Mouse (Mus musculus): Measurements from ENCODE around the gene Fxr1. TPM values are rescaled to one million over a fixed set of nuclear protein-coding genes. Genes with fewer than 3 reads are reported as not detected.

Fxr1 gene
- polyA plus RNA-seq, 1 experiment from 2014 or later, result 69.3 TPM

DNA sequence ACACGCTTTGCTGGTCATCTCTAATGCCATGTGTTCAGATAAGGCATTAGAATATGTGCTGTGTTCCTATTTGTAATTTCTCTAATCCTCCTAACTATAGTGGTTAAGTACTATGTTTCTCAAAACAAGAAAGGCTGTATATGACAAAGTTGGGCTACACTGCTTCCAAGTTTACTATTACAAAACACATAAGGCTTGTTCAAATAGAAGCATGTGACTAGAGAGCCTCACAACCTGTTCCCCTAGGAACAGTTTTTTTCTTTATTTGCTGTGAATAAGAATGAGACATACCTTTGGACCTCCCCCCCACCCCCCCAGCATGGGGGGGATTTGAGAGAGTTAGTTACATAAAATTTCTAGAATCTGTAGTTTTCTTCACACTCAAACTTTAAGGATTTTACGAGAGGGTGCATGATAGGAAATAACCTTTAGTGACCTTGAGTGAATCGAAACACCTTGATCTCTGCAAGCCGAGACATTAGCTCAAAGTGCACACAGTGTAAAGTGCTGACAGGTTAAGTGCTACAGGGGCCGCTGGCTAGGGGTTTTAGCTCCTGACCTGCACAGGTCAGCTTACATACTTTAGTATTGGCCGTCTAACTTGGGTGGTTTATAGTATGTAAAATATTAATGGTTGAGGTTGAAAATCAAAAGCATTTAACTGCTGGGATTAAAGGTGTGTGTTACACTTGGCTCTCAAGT is 56.5 kb downstream of the Fxr1 start:
- Histone ChIP-seq H3K4me2 (ENCODE audit: low read depth, low read length, severe bottlenecking) (no peak overlapping the region), H3K27ac (ENCODE audit: low read depth, low read length) (no peak overlapping the region), H3K4me1 (replicated peaks; ENCODE audit: control insufficient read depth, insufficient read depth, low read length) (0 out of 2 replicates have a peak, but pooled peaks cover 2% of the 10 kb centered on the region), H3K9ac (ENCODE audit: low read length) (no peak overlapping the region), H3K9me3 (ENCODE audit: control insufficient read depth, low read length) (no peaks in the 10 kb centered on the region), H3K27me3 (ENCODE audit: control insufficient read depth, insufficient read depth, low read length) (no peaks in the 10 kb centered on the region), H3K4me3 (ENCODE audit: low read depth, low read length) (no peak overlapping the region), H3K36me3 (ENCODE audit: control insufficient read depth, insufficient read depth, low read length) (no peaks in the 10 kb centered on the region; the same call in 1 of the 2 replicates)
- 85% methylated on average over 6 of the region's 6 CpGs for WGBS
- ATAC-seq (replicated peaks; ENCODE audit: low FRiP score) (no peak), DNase-seq (ENCODE audit: low spot score) (no peak)

GRCm38 (mm10) chr3:34080900-34081662 is 61.3 kb downstream of the Fxr1 start, which contains the start of gene Dnajc19:
Gene Dnajc19, minus strand, starts transcription at chr3:34081321.
- Histone ChIP-seq H3K36me3 (ENCODE audit: control insufficient read depth, insufficient read depth, low read length) (no peaks in the 10 kb centered on the region), H3K9me3 (ENCODE audit: control insufficient read depth, low read length) (no peaks in the 10 kb centered on the region), H3K9ac (ENCODE audit: low read length) (peak within 1 kb of the TSS; percentile 81), H3K27ac (ENCODE audit: low read depth, low read length) (no peak within 1 kb of the TSS), H3K4me3 (ENCODE audit: low read depth, low read length) (peak within 1 kb of the TSS; percentile 79), H3K4me1 (replicated peaks; ENCODE audit: control insufficient read depth, insufficient read depth, low read length) (0 out of 2 replicates have a peak, but pooled peaks cover 2% of the 10 kb centered on the region), H3K4me2 (ENCODE audit: low read depth, low read length, severe bottlenecking) (peak within 1 kb of the TSS; percentile 72), H3K27me3 (ENCODE audit: control insufficient read depth, insufficient read depth, low read length) (no peaks in the 10 kb centered on the region)
- peak; percentile 94 for ATAC-seq (replicated peaks; ENCODE audit: low FRiP score)
- WGBS, result under 1% methylated on average over 50 of the region's 50 CpGs
- DNase-seq (ENCODE audit: low spot score), result peak; percentile 93

- DNase-seq (ENCODE audit: low spot score) (no peak), ATAC-seq (replicated peaks; ENCODE audit: low FRiP score) (no peak)
- WGBS, result 87% methylated on average over 3 of the region's 3 CpGs
- Histone ChIP-seq H3K4me1 (replicated peaks; ENCODE audit: control insufficient read depth, insufficient read depth, low read length) (0 out of 2 replicates have a peak, but pooled peaks cover 2% of the 10 kb centered on the region), H3K4me2 (ENCODE audit: low read depth, low read length, severe bottlenecking) (peak overlapping the region; percentile 72), H3K9ac (ENCODE audit: low read length) (peak overlapping the region; percentile 81; the same call in 1 of the 2 replicates), H3K9me3 (ENCODE audit: control insufficient read depth, low read length) (no peaks in the 10 kb centered on the region), H3K4me3 (ENCODE audit: low read depth, low read length) (peak overlapping the region; percentile 79), H3K27ac (ENCODE audit: low read depth, low read length) (no peak overlapping the region), H3K36me3 (ENCODE audit: control insufficient read depth, insufficient read depth, low read length) (no peaks in the 10 kb centered on the region), H3K27me3 (ENCODE audit: control insufficient read depth, insufficient read depth, low read length) (no peaks in the 10 kb centered on the region)
Measured at GRCm38 (mm10) chr3:34081929-34082328, 62.2 kb downstream of the Fxr1 start.

- WGBS, result 79% methylated on average over 5 of the region's 5 CpGs
- no peak for ATAC-seq (replicated peaks; ENCODE audit: low FRiP score)
Measured at GRCm38 (mm10) chr3:34083655-34084054, 63.9 kb downstream of the Fxr1 start.

GRCm38 (mm10) chr3:34102891-34103290 is 83.1 kb downstream of the Fxr1 start:
- no peak overlapping the region for H3K9ac ChIP-seq (ENCODE audit: low read length)
- no peaks in the 10 kb centered on the region for H3K9me3 ChIP-seq (ENCODE audit: control insufficient read depth, low read length)
- ATAC-seq (replicated peaks; ENCODE audit: low FRiP score) (peak; percentile 39; the same call in 1 of the 2 replicates), DNase-seq (ENCODE audit: low spot score) (no peak)
- peaks cover 3% of the 10 kb centered on the region; the same call in 1 of the 2 replicates for H3K4me1 ChIP-seq (replicated peaks; ENCODE audit: control insufficient read depth, insufficient read depth, low read length)
- no peak overlapping the region for H3K27ac ChIP-seq (ENCODE audit: low read depth, low read length)
- no peaks in the 10 kb centered on the region for H3K36me3 ChIP-seq (ENCODE audit: control insufficient read depth, insufficient read depth, low read length)
- WGBS, result 38% methylated on average over 2 of the region's 2 CpGs
- no peak overlapping the region for H3K4me2 ChIP-seq (ENCODE audit: low read depth, low read length, severe bottlenecking)
- no peaks in the 10 kb centered on the region for H3K27me3 ChIP-seq (ENCODE audit: control insufficient read depth, insufficient read depth, low read length)
- H3K4me3 ChIP-seq (ENCODE audit: low read depth, low read length), result no peak overlapping the region

More at GRCm38 (mm10) chr3:34083655-34084054, 63.9 kb downstream of the Fxr1 start:
- Histone ChIP-seq H3K4me1 (replicated peaks; ENCODE audit: control insufficient read depth, insufficient read depth, low read length) (0 out of 2 replicates have a peak, but pooled peaks cover 2% of the 10 kb centered on the region), H3K4me3 (ENCODE audit: low read depth, low read length) (no peak overlapping the region), H3K36me3 (ENCODE audit: control insufficient read depth, insufficient read depth, low read length) (no peaks in the 10 kb centered on the region), H3K27me3 (ENCODE audit: control insufficient read depth, insufficient read depth, low read length) (no peaks in the 10 kb centered on the region), H3K27ac (ENCODE audit: low read depth, low read length) (no peak overlapping the region), H3K4me2 (ENCODE audit: low read depth, low read length, severe bottlenecking) (no peak overlapping the region), H3K9me3 (ENCODE audit: control insufficient read depth, low read length) (no peaks in the 10 kb centered on the region), H3K9ac (ENCODE audit: low read length) (no peak overlapping the region)
- no peak for DNase-seq (ENCODE audit: low spot score)

DNA sequence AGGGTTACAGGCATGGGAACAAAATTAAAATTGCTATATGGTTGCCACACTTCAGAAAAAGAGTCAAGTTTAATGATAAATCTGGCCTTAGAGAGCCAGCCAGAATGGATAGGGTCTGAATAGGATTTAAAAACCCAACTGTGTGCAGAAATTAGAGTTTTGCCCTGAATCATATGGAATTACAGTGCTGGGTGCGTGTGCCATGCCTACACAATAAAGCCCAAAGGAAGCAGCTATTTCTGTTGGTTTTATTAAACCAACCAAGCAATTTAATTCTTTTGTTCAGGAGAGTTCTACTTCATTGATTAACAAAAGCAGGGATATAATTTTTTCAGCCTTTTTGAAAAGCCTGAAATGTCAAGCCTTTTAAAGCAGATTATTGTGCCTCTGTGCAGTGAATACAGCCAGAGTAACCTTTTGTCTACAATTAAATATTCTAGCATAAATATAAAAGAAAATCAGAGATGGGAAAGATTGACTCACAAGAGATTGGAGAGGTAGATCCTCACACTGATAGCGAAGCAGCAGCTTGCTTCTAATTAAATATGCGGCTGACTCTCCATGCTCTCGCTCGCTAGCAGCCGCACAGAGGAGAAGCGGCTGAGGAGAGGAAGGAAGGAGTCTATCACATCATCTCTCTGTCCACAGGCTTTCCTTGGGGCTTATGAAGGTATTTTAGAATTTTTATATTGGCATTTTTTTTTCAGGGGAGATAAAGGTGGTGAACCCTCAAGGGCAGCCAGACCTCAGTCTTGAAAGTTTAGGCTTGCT is 84.3 kb downstream of the Fxr1 start:
- H3K4me3 ChIP-seq (ENCODE audit: low read depth, low read length), result peak overlapping the region; percentile 9; the same call in 1 of the 2 replicates
- DNase-seq (ENCODE audit: low spot score), result no peak
- H3K4me1 ChIP-seq (replicated peaks; ENCODE audit: control insufficient read depth, insufficient read depth, low read length), result peaks cover 3% of the 10 kb centered on the region; the same call in 1 of the 2 replicates
- H3K27me3 ChIP-seq (ENCODE audit: control insufficient read depth, insufficient read depth, low read length), result no peaks in the 10 kb centered on the region
- peak; percentile 79 for ATAC-seq (replicated peaks; ENCODE audit: low FRiP score)
- no peak overlapping the region for H3K27ac ChIP-seq (ENCODE audit: low read depth, low read length)
- H3K36me3 ChIP-seq (ENCODE audit: control insufficient read depth, insufficient read depth, low read length), result no peaks in the 10 kb centered on the region
- H3K9ac ChIP-seq (ENCODE audit: low read length), result no peak overlapping the region
- no peaks in the 10 kb centered on the region for H3K9me3 ChIP-seq (ENCODE audit: control insufficient read depth, low read length)
- peak overlapping the region; percentile 15; the same call in 1 of the 2 replicates for H3K4me2 ChIP-seq (ENCODE audit: low read depth, low read length, severe bottlenecking)
- WGBS, result 11% methylated on average over 7 of the region's 7 CpGs

DNA sequence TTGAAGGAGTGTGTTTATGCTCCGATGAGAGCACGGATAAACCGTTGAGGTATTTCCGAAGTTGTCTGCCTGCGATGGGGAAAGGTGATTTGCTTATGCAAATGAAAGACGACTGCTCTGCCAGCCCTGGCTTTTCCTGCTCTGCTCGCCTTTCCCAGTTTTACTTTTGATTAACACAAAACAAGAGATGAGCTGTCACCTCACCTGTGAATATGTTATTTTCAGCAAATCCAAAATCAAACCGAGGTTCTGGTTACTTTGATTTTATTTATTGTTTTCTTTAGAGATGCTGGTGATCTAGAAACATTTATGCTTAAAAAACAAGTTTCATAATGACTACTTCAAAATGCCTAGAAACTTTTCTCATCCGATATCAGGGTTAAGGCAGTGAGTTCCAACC is 86.7 kb downstream of the Fxr1 start:
- Histone ChIP-seq H3K27me3 (ENCODE audit: control insufficient read depth, insufficient read depth, low read length) (no peaks in the 10 kb centered on the region), H3K4me3 (ENCODE audit: low read depth, low read length) (no peak overlapping the region), H3K36me3 (ENCODE audit: control insufficient read depth, insufficient read depth, low read length) (no peaks in the 10 kb centered on the region), H3K27ac (ENCODE audit: low read depth, low read length) (no peak overlapping the region), H3K9ac (ENCODE audit: low read length) (no peak overlapping the region), H3K4me1 (replicated peaks; ENCODE audit: control insufficient read depth, insufficient read depth, low read length) (peaks cover 3% of the 10 kb centered on the region; the same call in 1 of the 2 replicates), H3K4me2 (ENCODE audit: low read depth, low read length, severe bottlenecking) (no peak overlapping the region), H3K9me3 (ENCODE audit: control insufficient read depth, low read length) (no peaks in the 10 kb centered on the region)
- DNase-seq (ENCODE audit: low spot score) (no peak), ATAC-seq (replicated peaks; ENCODE audit: low FRiP score) (no peak)
- 25% methylated on average over 9 of the region's 9 CpGs for WGBS

GRCm38 (mm10) chr3:34107631-34108030 is 87.9 kb downstream of the Fxr1 start:
- peaks cover 3% of the 10 kb centered on the region; the same call in 1 of the 2 replicates for H3K4me1 ChIP-seq (replicated peaks; ENCODE audit: control insufficient read depth, insufficient read depth, low read length)

More at GRCm38 (mm10) chr3:34107631-34108030, 87.9 kb downstream of the Fxr1 start:
- Histone ChIP-seq H3K4me2 (ENCODE audit: low read depth, low read length, severe bottlenecking) (no peak overlapping the region), H3K27ac (ENCODE audit: low read depth, low read length) (no peak overlapping the region), H3K4me3 (ENCODE audit: low read depth, low read length) (no peak overlapping the region), H3K36me3 (ENCODE audit: control insufficient read depth, insufficient read depth, low read length) (no peaks in the 10 kb centered on the region), H3K9me3 (ENCODE audit: control insufficient read depth, low read length) (no peaks in the 10 kb centered on the region), H3K9ac (ENCODE audit: low read length) (no peak overlapping the region), H3K27me3 (ENCODE audit: control insufficient read depth, insufficient read depth, low read length) (no peaks in the 10 kb centered on the region)
- 77% methylated on average over 3 of the region's 3 CpGs for WGBS
- ATAC-seq (replicated peaks; ENCODE audit: low FRiP score) (no peak), DNase-seq (ENCODE audit: low spot score) (no peak)

Data from forebrain, embryonic 11.5 days (tissue).